Mouse (Mus musculus): Measurements from ENCODE around the gene Cacnb1. TPM values are rescaled to one million over a fixed set of nuclear protein-coding genes. Genes with fewer than 3 reads are reported as not detected.

Cacnb1 gene
- polyA plus RNA-seq, 1 experiment from 2014 or later, result 7.8 TPM

DNA sequence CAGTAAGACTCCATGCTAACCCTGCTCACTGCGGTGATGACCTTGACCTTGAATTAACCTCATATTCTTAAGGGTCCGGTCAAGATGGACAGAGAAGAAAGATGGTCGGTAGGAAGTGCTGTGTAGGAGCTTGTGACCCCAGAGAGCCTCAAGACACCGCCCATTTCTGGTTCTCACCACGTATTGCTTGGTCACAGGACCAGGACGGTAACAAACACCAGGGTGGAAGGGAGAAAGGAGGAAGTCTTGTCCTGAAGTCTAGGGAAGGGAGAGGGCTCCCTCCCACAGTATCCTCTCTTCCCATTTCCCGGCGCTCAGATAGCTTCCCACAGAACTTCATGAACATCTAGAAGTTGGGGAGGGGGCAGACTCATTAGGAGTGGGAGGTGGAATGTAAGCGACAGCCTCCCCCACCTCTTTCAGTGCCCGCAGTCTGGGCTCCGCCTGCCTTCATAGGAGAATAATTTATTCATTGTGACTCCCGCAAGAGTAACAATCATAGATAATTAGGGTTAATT lies 28.8 kb upstream of the Cacnb1 start:
- no peaks in the 10 kb centered on the region for H3K36me3 ChIP-seq
- peaks cover 90% of the 10 kb centered on the region for H3K27me3 ChIP-seq (ENCODE audit: low read depth, poor library complexity, severe bottlenecking)
- H3K4me1 ChIP-seq, result peaks cover 34% of the 10 kb centered on the region
- no peak overlapping the region for H3K27ac ChIP-seq (replicated peaks)
- H3K4me3 ChIP-seq, result peak overlapping the region; percentile 56
- H3K9me3 ChIP-seq (replicated peaks), result no peaks in the 10 kb centered on the region
- no peak for DNase-seq (ENCODE audit: low spot score)
- 11% methylated on average over 12 of the region's 12 CpGs for WGBS

DNA sequence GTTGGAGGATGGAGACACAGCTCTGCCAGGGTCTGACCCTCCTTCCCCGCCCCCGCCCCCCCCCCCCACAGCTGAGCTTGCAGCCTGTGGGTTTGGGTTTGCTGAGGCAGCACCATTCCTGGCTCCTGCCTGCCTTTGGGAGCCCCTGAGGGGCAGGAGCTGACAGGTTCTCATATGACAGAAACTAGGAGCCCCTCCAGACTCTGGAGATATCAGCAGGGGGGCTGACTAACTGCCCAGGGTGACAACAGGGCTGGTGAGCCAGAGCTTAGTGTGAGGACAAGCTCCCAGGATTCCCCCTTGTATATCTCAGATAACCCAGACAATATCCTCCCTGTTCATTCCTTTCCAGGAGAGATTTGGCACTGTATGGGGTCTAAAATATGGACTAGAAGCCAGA lies 28.1 kb upstream of the Cacnb1 start:
- Histone ChIP-seq H3K27me3 (ENCODE audit: low read depth, poor library complexity, severe bottlenecking) (peaks cover 87% of the 10 kb centered on the region), H3K36me3 (no peaks in the 10 kb centered on the region), H3K4me1 (peaks cover 34% of the 10 kb centered on the region), H3K27ac (replicated peaks) (no peak overlapping the region), H3K4me3 (no peak overlapping the region), H3K9me3 (replicated peaks) (no peaks in the 10 kb centered on the region)
- DNase-seq (ENCODE audit: low spot score), result no peak
- 29% methylated on average over 2 of the region's 2 CpGs for WGBS

DNA sequence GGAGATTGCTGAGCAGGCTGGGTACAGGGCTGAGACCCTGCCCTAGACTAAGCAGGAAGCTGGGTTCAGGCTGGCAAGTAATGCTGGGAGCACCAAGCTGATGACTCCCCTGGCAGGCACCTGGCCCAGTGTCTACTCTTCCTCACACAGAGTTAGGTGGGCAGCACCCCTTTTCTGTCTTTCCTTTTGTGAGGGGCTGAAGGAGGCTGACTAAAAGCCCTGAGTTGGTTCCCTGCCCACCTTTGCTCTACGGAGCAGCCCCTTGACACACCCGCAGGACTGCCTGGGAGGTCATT lies 27.6 kb upstream of the Cacnb1 start:
- H3K27ac ChIP-seq (replicated peaks), result no peak overlapping the region
- H3K27me3 ChIP-seq (ENCODE audit: low read depth, poor library complexity, severe bottlenecking), result peaks cover 83% of the 10 kb centered on the region
- 36% methylated on average over 2 of the region's 2 CpGs for WGBS
- no peaks in the 10 kb centered on the region for H3K36me3 ChIP-seq
- H3K9me3 ChIP-seq (replicated peaks), result no peaks in the 10 kb centered on the region
- peaks cover 34% of the 10 kb centered on the region for H3K4me1 ChIP-seq
- no peak for DNase-seq (ENCODE audit: low spot score)
- H3K4me3 ChIP-seq, result no peak overlapping the region

DNA sequence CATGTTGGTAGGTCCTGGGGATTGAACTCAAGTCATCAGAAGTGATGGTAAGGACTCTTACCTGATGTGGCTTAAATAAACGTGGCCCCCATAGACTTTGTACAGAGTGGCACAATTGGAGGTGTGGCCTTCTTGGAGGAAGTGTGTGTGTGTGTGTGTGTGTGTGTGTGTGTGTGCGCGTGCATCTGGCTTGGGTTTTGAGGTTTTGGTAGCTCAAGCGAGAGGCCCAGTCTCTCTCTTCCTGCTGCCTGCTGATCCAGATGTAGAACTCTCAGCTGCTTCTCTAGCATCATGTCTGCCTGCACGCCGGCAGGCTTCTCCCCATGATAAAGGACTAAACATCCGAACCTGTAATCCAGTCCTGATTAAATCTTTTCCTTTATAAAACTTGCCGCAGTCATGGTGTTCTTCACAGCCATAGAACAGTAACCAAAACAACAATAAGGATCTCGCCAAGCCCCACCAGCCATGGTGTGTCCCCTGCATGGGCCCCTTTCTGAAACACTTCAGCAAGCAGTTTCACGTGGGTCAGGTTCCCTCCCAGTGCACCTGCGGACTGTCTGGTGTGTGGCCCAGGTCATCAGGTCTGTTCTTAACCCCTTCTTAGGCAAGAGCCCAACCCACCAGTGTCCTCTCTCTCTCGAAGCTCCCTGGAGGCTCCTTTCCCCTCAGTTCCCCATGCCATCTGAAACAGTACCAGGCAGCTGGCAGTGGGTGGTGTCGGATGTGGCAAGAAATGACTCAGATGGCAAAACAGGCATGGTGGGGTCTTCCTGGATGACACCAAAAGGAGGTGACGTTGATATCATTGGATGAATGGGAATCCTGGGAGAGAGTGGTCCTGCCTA lies 27.1 kb upstream of the Cacnb1 start:
- Histone ChIP-seq H3K27ac (replicated peaks) (no peak overlapping the region), H3K4me1 (peaks cover 34% of the 10 kb centered on the region), H3K36me3 (no peaks in the 10 kb centered on the region), H3K9me3 (replicated peaks) (no peaks in the 10 kb centered on the region), H3K4me3 (no peak overlapping the region), H3K27me3 (ENCODE audit: low read depth, poor library complexity, severe bottlenecking) (peaks cover 77% of the 10 kb centered on the region)
- 71% methylated on average over 14 of the region's 14 CpGs for WGBS
- no peak for DNase-seq (ENCODE audit: low spot score)

DNA sequence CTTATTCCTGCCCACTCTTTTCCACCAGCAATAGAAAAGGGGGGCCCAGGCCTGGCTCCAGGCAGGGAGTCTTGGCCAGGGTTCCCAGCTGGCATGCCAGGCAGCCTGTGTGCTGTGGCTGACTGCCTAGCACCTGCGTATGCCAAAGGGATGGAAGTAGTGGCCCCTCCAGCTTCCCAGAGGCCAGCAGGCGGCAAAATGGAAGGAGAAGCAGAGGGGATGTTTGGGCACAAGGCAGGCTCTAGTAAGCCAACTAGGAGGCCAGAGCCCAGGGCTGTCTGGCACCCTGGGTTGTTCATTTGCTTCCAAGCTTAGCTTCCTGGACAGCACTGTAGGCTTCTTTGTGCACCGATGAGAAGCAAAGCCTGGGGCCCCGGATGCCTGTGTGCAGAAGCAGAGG lies 24.9 kb upstream of the Cacnb1 start:
- Histone ChIP-seq H3K4me1 (peaks cover 22% of the 10 kb centered on the region), H3K36me3 (no peaks in the 10 kb centered on the region), H3K27ac (replicated peaks) (no peak overlapping the region), H3K27me3 (ENCODE audit: low read depth, poor library complexity, severe bottlenecking) (peaks cover 66% of the 10 kb centered on the region), H3K9me3 (replicated peaks) (no peaks in the 10 kb centered on the region), H3K4me3 (no peak overlapping the region)
- WGBS, result 77% methylated on average over 4 of the region's 4 CpGs
- no peak for DNase-seq (ENCODE audit: low spot score)

DNA sequence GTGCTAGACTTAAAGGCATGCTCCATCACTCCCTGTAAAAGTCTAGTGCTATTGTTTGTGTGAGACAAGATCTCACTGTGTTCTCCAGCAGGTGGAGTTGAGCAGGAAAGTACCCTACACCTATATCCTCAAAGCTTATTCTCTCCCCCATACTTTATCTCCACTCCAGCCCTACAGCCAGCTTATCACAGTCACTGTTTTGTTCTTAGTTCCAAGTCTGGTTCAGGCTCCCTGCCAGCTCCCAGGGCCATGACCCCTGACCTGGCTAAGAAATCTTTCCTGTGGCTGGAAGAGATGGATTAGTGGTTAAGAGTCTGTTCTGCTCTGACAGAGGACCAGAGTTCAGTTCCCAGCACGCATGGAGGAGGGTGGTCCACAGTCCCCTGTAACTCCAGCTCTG lies 23.6 kb upstream of the Cacnb1 start:
- H3K9me3 ChIP-seq (replicated peaks), result no peaks in the 10 kb centered on the region
- no peak for DNase-seq (ENCODE audit: low spot score)
- peaks cover 53% of the 10 kb centered on the region for H3K27me3 ChIP-seq (ENCODE audit: low read depth, poor library complexity, severe bottlenecking)
- no peaks in the 10 kb centered on the region for H3K36me3 ChIP-seq
- H3K27ac ChIP-seq (replicated peaks), result no peak overlapping the region
- WGBS, result 54% methylated on average over 1 of the region's 1 CpGs
- peaks cover 9% of the 10 kb centered on the region for H3K4me1 ChIP-seq
- no peak overlapping the region for H3K4me3 ChIP-seq

DNA sequence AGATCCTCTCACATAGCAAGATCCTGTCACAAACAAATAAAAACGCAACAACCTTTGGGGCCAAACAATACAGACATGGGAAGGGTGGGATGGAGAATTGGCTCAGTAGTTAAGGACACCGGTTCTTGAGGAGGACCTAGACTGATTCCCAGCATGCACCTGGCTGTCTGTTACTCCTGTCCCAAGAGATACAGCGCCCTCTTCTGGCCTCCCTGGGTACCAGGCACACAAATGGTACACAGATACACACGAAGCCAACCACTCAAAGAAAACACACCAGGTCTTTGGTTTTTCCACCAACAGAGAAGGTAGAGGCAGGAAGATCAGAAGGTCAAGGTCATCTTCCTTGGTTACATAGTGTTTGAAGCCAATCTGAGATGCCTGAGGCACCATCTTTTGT lies 22.8 kb upstream of the Cacnb1 start:
- peaks cover 9% of the 10 kb centered on the region for H3K4me1 ChIP-seq
- H3K4me3 ChIP-seq, result no peak overlapping the region
- 67% methylated on average over 4 of the region's 4 CpGs for WGBS

DNA sequence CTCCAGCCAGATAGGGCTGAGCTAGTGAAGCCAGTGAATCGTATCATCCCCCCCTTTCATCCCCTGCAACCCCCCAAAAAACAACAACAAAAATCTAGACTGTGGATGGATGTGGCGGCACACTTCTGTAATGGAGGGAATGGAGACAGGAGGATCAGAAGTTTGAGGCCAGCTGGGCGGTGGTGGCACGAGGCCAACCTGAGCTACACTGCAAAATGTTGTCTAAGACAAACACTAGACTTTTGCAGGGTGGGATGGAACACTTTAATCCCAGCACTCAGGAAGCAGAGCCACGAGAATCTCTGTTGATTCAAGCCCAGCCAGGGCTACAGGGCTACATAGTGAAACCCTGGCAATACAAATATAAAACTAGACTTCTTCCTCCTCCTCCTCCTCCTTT lies 21.2 kb upstream of the Cacnb1 start:
- peaks cover 6% of the 10 kb centered on the region for H3K4me1 ChIP-seq
- H3K27me3 ChIP-seq (ENCODE audit: low read depth, poor library complexity, severe bottlenecking), result peaks cover 29% of the 10 kb centered on the region
- no peaks in the 10 kb centered on the region for H3K9me3 ChIP-seq (replicated peaks)
- DNase-seq (ENCODE audit: low spot score), result no peak
- no peak overlapping the region for H3K27ac ChIP-seq (replicated peaks)
- H3K4me3 ChIP-seq, result no peak overlapping the region
- no peaks in the 10 kb centered on the region for H3K36me3 ChIP-seq
- WGBS, result 78% methylated on average over 5 of the region's 5 CpGs

More for the DNA sequence above, 22.8 kb upstream of the Cacnb1 start:
- Histone ChIP-seq H3K27me3 (ENCODE audit: low read depth, poor library complexity, severe bottlenecking) (peaks cover 44% of the 10 kb centered on the region), H3K36me3 (no peaks in the 10 kb centered on the region), H3K27ac (replicated peaks) (no peak overlapping the region), H3K9me3 (replicated peaks) (no peaks in the 10 kb centered on the region)
- no peak for DNase-seq (ENCODE audit: low spot score)

DNA sequence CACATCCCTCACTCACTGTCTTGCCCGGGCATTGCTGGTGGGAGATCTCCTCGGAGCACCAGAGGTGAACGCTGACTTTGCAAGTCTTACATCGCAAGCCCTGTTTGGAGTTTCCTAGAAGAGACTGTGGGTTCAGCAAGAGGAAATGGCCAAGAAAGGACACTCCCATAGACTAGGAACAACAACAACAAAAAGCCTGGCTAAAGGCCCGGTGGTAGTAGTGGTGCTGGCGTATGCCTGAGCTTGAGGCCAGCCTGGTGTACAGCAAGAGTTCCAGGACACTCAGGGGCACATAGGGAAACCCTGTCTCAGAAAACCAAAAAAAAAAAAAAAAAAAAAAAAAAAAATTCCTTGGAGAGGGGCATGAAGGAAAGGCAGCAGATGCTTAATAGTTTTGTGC lies 19.9 kb upstream of the Cacnb1 start:
- H3K9me3 ChIP-seq (replicated peaks), result no peaks in the 10 kb centered on the region
- no peak overlapping the region for H3K4me3 ChIP-seq
- WGBS, result 91% methylated on average over 6 of the region's 6 CpGs
- H3K4me1 ChIP-seq, result peaks cover 11% of the 10 kb centered on the region
- no peaks in the 10 kb centered on the region for H3K36me3 ChIP-seq
- peaks cover 21% of the 10 kb centered on the region for H3K27me3 ChIP-seq (ENCODE audit: low read depth, poor library complexity, severe bottlenecking)
- H3K27ac ChIP-seq (replicated peaks), result no peak overlapping the region
- DNase-seq (ENCODE audit: low spot score), result no peak

DNA sequence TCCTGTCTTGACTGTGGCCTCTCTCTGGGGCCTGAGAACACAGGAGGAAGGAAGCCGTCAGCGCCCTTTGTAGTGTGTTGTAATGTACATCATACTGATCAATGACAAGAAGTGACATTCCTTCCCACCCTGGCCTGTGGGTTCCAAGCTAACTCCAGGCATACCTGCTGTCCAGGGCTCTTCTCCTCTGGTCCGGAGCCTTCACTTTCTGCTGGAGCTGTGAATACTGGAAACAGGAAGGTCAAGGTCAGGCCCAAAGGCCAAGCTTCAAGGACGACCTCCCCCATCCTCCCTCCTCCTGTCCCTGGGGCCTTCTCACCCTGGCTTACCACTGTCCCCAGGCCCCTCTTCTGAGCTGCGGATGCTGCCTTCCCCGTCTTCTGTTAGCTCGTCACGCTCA lies 18.1 kb upstream of the Cacnb1 start:
- Histone ChIP-seq H3K9me3 (replicated peaks) (no peaks in the 10 kb centered on the region), H3K27ac (replicated peaks) (no peak overlapping the region), H3K4me1 (peaks cover 20% of the 10 kb centered on the region), H3K27me3 (ENCODE audit: low read depth, poor library complexity, severe bottlenecking) (peaks cover 33% of the 10 kb centered on the region), H3K36me3 (no peaks in the 10 kb centered on the region), H3K4me3 (no peak overlapping the region)
- DNase-seq (ENCODE audit: low spot score), result no peak
- 75% methylated on average over 8 of the region's 8 CpGs for WGBS

DNA sequence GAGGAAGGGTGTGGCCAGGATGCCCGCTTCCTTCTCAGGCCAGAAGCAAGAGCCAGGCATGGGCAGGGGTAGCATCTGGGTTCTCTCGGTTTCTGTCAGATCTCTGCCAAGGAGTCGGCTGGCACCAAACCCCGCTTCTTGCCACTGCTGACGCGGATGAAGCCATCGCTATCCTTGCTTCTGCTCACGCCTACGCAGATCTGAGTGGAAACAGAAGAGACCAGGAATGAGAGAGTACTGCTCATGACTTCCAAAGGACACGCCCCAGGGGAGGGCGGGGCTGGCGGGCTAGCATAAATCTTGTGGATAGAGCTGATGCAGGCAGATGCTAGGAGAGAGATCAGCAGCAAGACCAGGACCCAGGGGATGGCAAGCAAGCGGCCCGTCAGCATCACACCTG lies 15.0 kb upstream of the Cacnb1 start:
- WGBS, result 65% methylated on average over 14 of the region's 14 CpGs
- Histone ChIP-seq H3K36me3 (no peaks in the 10 kb centered on the region), H3K9me3 (replicated peaks) (no peaks in the 10 kb centered on the region), H3K4me1 (peaks cover 34% of the 10 kb centered on the region), H3K4me3 (0 out of 2 replicates have a peak overlapping the region, but pooled peaks have one; percentile 4), H3K27me3 (ENCODE audit: low read depth, poor library complexity, severe bottlenecking) (peaks cover 40% of the 10 kb centered on the region), H3K27ac (replicated peaks) (no peak overlapping the region)
- DNase-seq (ENCODE audit: low spot score), result no peak

DNA sequence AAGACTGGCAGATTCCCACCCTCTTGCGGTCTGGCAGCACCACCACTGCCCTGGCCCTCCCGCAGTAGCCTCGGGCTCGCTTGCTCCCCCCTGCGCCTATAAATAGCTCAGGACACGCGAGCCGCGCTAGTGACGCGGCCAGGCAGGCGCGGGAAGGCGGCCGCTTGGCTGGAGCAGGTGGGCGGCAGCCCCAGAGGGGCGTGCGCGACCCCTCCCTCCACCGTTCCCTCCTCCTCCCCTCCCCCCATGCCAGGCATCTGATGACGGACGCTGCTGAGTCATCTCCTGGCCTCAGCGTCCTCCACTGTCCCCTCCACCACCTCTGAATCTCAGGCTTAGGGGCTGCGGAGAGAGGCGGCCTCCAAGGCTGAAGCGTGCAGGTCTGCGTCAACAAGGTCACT lies 13.1 kb upstream of the Cacnb1 start:
- peaks cover 31% of the 10 kb centered on the region for H3K4me1 ChIP-seq
- peak overlapping the region; percentile 80 for H3K27ac ChIP-seq (replicated peaks)
- peak; percentile 64 for DNase-seq (ENCODE audit: low spot score)
- H3K4me3 ChIP-seq, result peak overlapping the region; percentile 61
- H3K27me3 ChIP-seq (ENCODE audit: low read depth, poor library complexity, severe bottlenecking), result peaks cover 40% of the 10 kb centered on the region
- H3K9me3 ChIP-seq (replicated peaks), result no peaks in the 10 kb centered on the region
- H3K36me3 ChIP-seq, result peaks cover 5% of the 10 kb centered on the region
- 1% methylated on average over 27 of the region's 27 CpGs for WGBS

DNA sequence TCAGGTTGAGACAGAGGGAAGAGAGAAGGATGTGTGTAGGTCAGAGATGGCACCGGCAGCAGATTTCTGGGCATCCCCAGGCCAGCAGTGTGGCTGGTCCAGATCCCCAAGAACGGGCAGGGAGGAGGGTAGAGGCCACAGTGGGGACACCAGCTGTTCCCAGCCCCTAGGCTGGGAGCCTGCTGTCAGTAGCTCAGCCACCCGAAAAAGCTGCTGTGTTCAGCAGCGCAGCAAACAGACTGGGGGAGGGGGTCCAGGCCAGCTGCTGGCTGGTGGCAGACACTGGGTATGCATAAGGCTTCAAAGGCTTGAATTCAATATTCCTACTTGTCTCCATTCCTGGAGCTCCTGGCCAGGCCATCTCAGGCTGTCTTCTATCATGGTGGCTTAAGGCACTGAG lies 12.0 kb upstream of the Cacnb1 start:
- Histone ChIP-seq H3K36me3 (peaks cover 16% of the 10 kb centered on the region), H3K27me3 (ENCODE audit: low read depth, poor library complexity, severe bottlenecking) (peaks cover 40% of the 10 kb centered on the region), H3K4me1 (peaks cover 30% of the 10 kb centered on the region), H3K27ac (replicated peaks) (peak overlapping the region; percentile 80; the same call in 1 of the 2 replicates), H3K9me3 (replicated peaks) (no peaks in the 10 kb centered on the region), H3K4me3 (0 out of 2 replicates have a peak overlapping the region, but pooled peaks have one; percentile 4)
- 34% methylated on average over 4 of the region's 4 CpGs for WGBS
- DNase-seq (ENCODE audit: low spot score), result no peak
